Mouse (Mus musculus) embryonic facial prominence, embryonic 14.5 days (tissue): ENCODE results near the gene Gm21650. TPM values are rescaled to one million over a fixed set of nuclear protein-coding genes. Genes with fewer than 3 reads are reported as not detected.
"Not testable (repeated sequence)": the region's sequence is repeated elsewhere in the genome, so short reads cannot be mapped to it uniquely, and the experiment has no call there.

Experiments used
- ATAC-seq: fragments of 200-750 bp; cut with Nextera tagmentation; 2 replicates; pipeline ENCODE4 v1.8.0; 2017; ENCODE audit warnings: low read depth, moderate number of reproducible peaks, moderate TSS enrichment
- DNase-seq: peaks from one replicate; pipeline ENCODE4 v3.0.0-alpha.2; 2015; ENCODE audit warnings: low spot score
- H3K27ac ChIP-seq: fragments of 300-500 bp; sonication (generic); replicated peaks from 2 replicates; pipeline ENCODE4 v1.5.1; 2014; ENCODE audit warnings: low read depth, mild to moderate bottlenecking, low read length, moderate library complexity
- H3K27me3 ChIP-seq: fragments of 300-500 bp; sonication (generic); replicated peaks from 2 replicates; pipeline ENCODE4 v1.6.1; 2014; ENCODE audit warnings: low read length; ENCODE audit not compliant: control insufficient read depth, insufficient read depth
- H3K36me3 ChIP-seq: fragments of 300-500 bp; sonication (generic); 2 replicates; pipeline ENCODE4 v1.6.1; 2014; ENCODE audit warnings: low read length, mixed read lengths; ENCODE audit not compliant: control insufficient read depth, insufficient read depth
- H3K4me1 ChIP-seq: fragments of 300-500 bp; sonication (generic); 2 replicates; pipeline ENCODE4 v1.6.1; 2014; ENCODE audit warnings: antibody characterized with exemption, low read length; ENCODE audit not compliant: control insufficient read depth, insufficient read depth
- H3K4me2 ChIP-seq: fragments of 300-500 bp; sonication (generic); 2 replicates; pipeline ENCODE4 v1.6.1; 2014; ENCODE audit warnings: low read depth, mild to moderate bottlenecking, low read length, moderate library complexity, mixed read lengths
- H3K4me3 ChIP-seq: fragments of 300-500 bp; sonication (generic); 2 replicates; pipeline ENCODE4 v1.5.1; 2014; ENCODE audit warnings: low read depth, mild to moderate bottlenecking, low read length
- H3K9ac ChIP-seq: fragments of 300-500 bp; sonication (generic); 2 replicates; pipeline ENCODE4 v1.6.1; 2014; ENCODE audit warnings: low read depth, mild to moderate bottlenecking, low read length, moderate library complexity, mixed read lengths
- H3K9me3 ChIP-seq: fragments of 300-500 bp; sonication (generic); 2 replicates; pipeline ENCODE4 v1.6.1; 2016; ENCODE audit warnings: low read length; ENCODE audit not compliant: control insufficient read depth
- WGBS: fragments of 180-500 bp; shearing (Covaris S2); extraction: QIAGEN DNeasy Blood & Tissue Kit; methylation state at CpG from one replicate; pipeline ENCODE4 v1.1.7; 2014; 5-methylcytosine and 5-hydroxymethylcytosine counted together
- polyA plus RNA-seq: library from polyadenylated mRNA; unstranded; fragments of >200 nt; fragmentation: Nextera tagmentation; extraction: Ambion mirVana; gene quantifications from 2 replicates; pipeline ENCODE4 v1.2.1, GENCODE M21; 2014

Gm21650 gene
- not detected in 2 replicates for polyA plus RNA-seq

DNA sequence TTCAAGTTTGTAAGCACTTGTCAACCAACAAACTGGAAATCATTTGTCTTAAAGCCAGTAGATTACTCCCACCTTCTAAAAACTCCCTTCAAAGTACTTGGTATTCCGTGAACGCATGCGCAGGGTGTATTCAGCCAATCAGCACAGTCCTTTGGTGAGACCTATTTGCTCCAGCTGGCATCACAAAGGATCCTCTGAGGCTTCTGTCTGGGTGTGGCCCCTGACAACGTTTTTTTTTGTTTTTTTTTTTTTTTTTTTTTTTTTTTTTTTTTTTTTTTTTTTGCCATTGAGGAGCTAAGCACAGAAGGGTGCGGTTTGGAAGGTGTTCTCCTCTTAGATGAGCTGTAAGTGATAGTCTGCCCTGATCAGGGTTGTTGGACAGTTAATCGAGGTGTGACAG, at the start of gene Gm21650:
Gene Gm21650, plus strand, starts transcription at position 301 of the 400 bp plus-strand sequence.
- H3K4me2 ChIP-seq, H3K4me3 ChIP-seq, H3K9ac ChIP-seq, H3K27me3 ChIP-seq, DNase-seq, H3K4me1 ChIP-seq, H3K9me3 ChIP-seq, ATAC-seq, H3K36me3 ChIP-seq, H3K27ac ChIP-seq: not testable (repeated sequence)
- WGBS = no CpG with 5 or more reads among the region's 6 CpGs
